In genomic region chr11:17221126-17221525, GRCm38 (mm10) we compare ENCODE assay signal across 24 mouse cellular contexts. TPM values are rescaled to one million over a fixed set of nuclear protein-coding genes. Genes with fewer than 3 reads are reported as not detected.
A peak's percentile ranks its signal among the peaks of the same experiment; 100 is the strongest.
DNase-seq lines count a peak whose midpoint lies in the region; ATAC-seq lines count a peak whose summit lies in the region.
"Had no signal": no experiment of that assay in that cellular context is flagged by ENCODE, and none has a peak within 500 bp of the region (broad histone marks: within the 10 kb centered on the region; RNA-seq: fewer than 3 reads in every experiment).

No protein-coding gene starts in this region.

- ATAC-seq in heart, embryonic 11.5 days (replicated peaks; ENCODE audit: insufficient number of reproducible peaks, low FRiP score, low TSS enrichment): no peak
- 0 out of 2 replicates have a peak, but pooled peaks have one; percentile 25 for ATAC-seq in granulocyte monocyte progenitor cell, adult 5-6 weeks (replicated peaks; ENCODE audit: poor library complexity, severe bottlenecking)
- ATAC-seq in monocyte, adult 5-6 weeks (replicated peaks; ENCODE audit: insufficient number of reproducible peaks, low FRiP score, low TSS enrichment, poor library complexity, severe bottlenecking): 0 out of 2 replicates have a peak, but pooled peaks have one; percentile 61
- ATAC-seq: forebrain, embryonic 15.5 days; intestine, embryonic 15.5 days; Patski had no signal

- no peak overlapping the region for H3K9ac ChIP-seq in heart, embryonic 11.5 days (ENCODE audit: low read depth, low read length)
- H3K9ac ChIP-seq: embryonic facial prominence, embryonic 12.5 days; embryonic facial prominence, embryonic 15.5 days; forebrain, embryonic 12.5 days; forebrain, embryonic 15.5 days; heart, embryonic 13.5 days; hindbrain, embryonic 15.5 days; intestine, embryonic 15.5 days had no signal

- DNase-seq in heart, adult 11 months: peak; percentile 8
- DNase-seq in cerebellum, adult 9-10 months: no peak
- no peak for DNase-seq in kidney, adult 8-10 months
- DNase-seq: adrenal gland, postnatal 10 days; adrenal gland, postnatal 36 days; cerebellum, adult 18-20 months; cerebellum, adult 9-11 months; cerebellum, postnatal 25 days; gastrocnemius, postnatal 10 days; gastrocnemius, postnatal 36 days; heart, adult 18-20 months; heart, postnatal 14 days; heart, postnatal 4 days had no signal

- H3K4me1 ChIP-seq in heart, embryonic 11.5 days (ENCODE audit: control insufficient read depth, insufficient read depth, low read length): no peaks in the 10 kb centered on the region
- H3K4me1 ChIP-seq: embryonic facial prominence, embryonic 12.5 days; embryonic facial prominence, embryonic 15.5 days; forebrain, embryonic 12.5 days; forebrain, embryonic 15.5 days; heart, embryonic 13.5 days; hindbrain, embryonic 15.5 days; intestine, embryonic 15.5 days had no signal

- H3K4me3 ChIP-seq in heart, embryonic 11.5 days (ENCODE audit: low read depth, low read length): no peak overlapping the region
- H3K4me3 ChIP-seq: embryonic facial prominence, embryonic 12.5 days; embryonic facial prominence, embryonic 15.5 days; forebrain, embryonic 12.5 days; forebrain, embryonic 15.5 days; heart, embryonic 13.5 days; hindbrain, embryonic 15.5 days; intestine, embryonic 15.5 days had no signal

- H3K9me3 ChIP-seq in heart, embryonic 11.5 days (replicated peaks; ENCODE audit: control insufficient read depth, low read length): no peaks in the 10 kb centered on the region
- H3K9me3 ChIP-seq: embryonic facial prominence, embryonic 12.5 days; embryonic facial prominence, embryonic 15.5 days; forebrain, embryonic 12.5 days; forebrain, embryonic 15.5 days; heart, embryonic 13.5 days; hindbrain, embryonic 15.5 days; intestine, embryonic 15.5 days had no signal

- H3K27ac ChIP-seq in heart, embryonic 11.5 days (ENCODE audit: low read depth, low read length): no peak overlapping the region
- H3K27ac ChIP-seq: embryonic facial prominence, embryonic 12.5 days; embryonic facial prominence, embryonic 15.5 days; forebrain, embryonic 12.5 days; forebrain, embryonic 15.5 days; heart, embryonic 13.5 days; hindbrain, embryonic 15.5 days; intestine, embryonic 15.5 days had no signal

- H3K27me3 ChIP-seq in heart, embryonic 11.5 days (ENCODE audit: control insufficient read depth, insufficient read depth, low read length): no peaks in the 10 kb centered on the region
- H3K27me3 ChIP-seq: embryonic facial prominence, embryonic 12.5 days; embryonic facial prominence, embryonic 15.5 days; forebrain, embryonic 12.5 days; forebrain, embryonic 15.5 days; heart, embryonic 13.5 days; hindbrain, embryonic 15.5 days; intestine, embryonic 15.5 days; Patski had no signal

- H3K36me3 ChIP-seq in heart, embryonic 11.5 days (ENCODE audit: control insufficient read depth, insufficient read depth, low read length): no peaks in the 10 kb centered on the region

- H3K4me2 ChIP-seq in heart, embryonic 11.5 days: no peak overlapping the region
- H3K4me2 ChIP-seq: embryonic facial prominence, embryonic 12.5 days; embryonic facial prominence, embryonic 15.5 days; forebrain, embryonic 12.5 days; forebrain, embryonic 15.5 days; heart, embryonic 13.5 days; hindbrain, embryonic 15.5 days; intestine, embryonic 15.5 days had no signal

- WGBS in heart, embryonic 11.5 days (ENCODE audit: insufficient replicate concordance): 95% methylated on average over 8 of the region's 8 CpGs

RNA-seq across cellular contexts. Expression of gene Pno1, which starts 9.8 kb away (rescaled TPM):
- 73.9 and 81.7 TPM in 2 replicates for polyA plus RNA-seq in heart, embryonic 11.5 days (2014; fragmentation: Nextera tagmentation; extraction: Ambion mirVana)
- 69.2 and 77.6 TPM in 2 replicates for total RNA-seq in granulocyte monocyte progenitor cell, adult 5-6 weeks (2014; fragmentation: Nextera tagmentation)
- total RNA-seq in granulocyte monocyte progenitor cell, adult 5-6 weeks (2017): 121 and 133 TPM in 2 replicates
- total RNA-seq in monocyte, adult 5-6 weeks (2017): 39.8 to 46.5 TPM (median 44.2 TPM) in 3 replicates

RNA-seq across cellular contexts. Expression of gene C1d, which starts 36.3 kb away (rescaled TPM):
- 74.3 and 83.7 TPM in 2 replicates for polyA plus RNA-seq in heart, embryonic 11.5 days (2014; fragmentation: Nextera tagmentation; extraction: Ambion mirVana)
- 34.4 and 35.3 TPM in 2 replicates for total RNA-seq in granulocyte monocyte progenitor cell, adult 5-6 weeks (2014; fragmentation: Nextera tagmentation)
- total RNA-seq in granulocyte monocyte progenitor cell, adult 5-6 weeks (2017): 92.9 and 108 TPM in 2 replicates
- 66.2 to 97.7 TPM (median 67.1 TPM) in 3 replicates for total RNA-seq in monocyte, adult 5-6 weeks (2017)

RNA-seq across cellular contexts. Expression of gene Wdr92, which starts 39.2 kb away (rescaled TPM):
- 21.9 and 24.2 TPM in 2 replicates for polyA plus RNA-seq in heart, embryonic 11.5 days (2014; fragmentation: Nextera tagmentation; extraction: Ambion mirVana)
- total RNA-seq in granulocyte monocyte progenitor cell, adult 5-6 weeks (2014; fragmentation: Nextera tagmentation): 14.5 and 15.9 TPM in 2 replicates
- total RNA-seq in granulocyte monocyte progenitor cell, adult 5-6 weeks (2017): 35.1 and 41.6 TPM in 2 replicates
- 4.7 to 20.4 TPM (median 6.3 TPM) in 3 replicates for total RNA-seq in monocyte, adult 5-6 weeks (2017)
